Mouse (Mus musculus): ENCODE results near the gene Kctd10.

The Kctd10 gene

GRCm38 (mm10) chr5:114407269-114407668, 27.0 kb upstream of the Kctd10 start:
- no peak for TF ChIP-seq GATA4 (IDR thresholded peaks at IDR 0.05; ENCODE audit: insufficient replicate concordance, low read length)

GRCm38 (mm10) chr5:114406592-114406991, 26.3 kb upstream of the Kctd10 start:
- no peak for TF ChIP-seq GATA4 (IDR thresholded peaks at IDR 0.05; ENCODE audit: insufficient replicate concordance, low read length)

GRCm38 (mm10) chr5:114393169-114393568, 12.9 kb upstream of the Kctd10 start:
- no peak for TF ChIP-seq GATA4 (IDR thresholded peaks at IDR 0.05; ENCODE audit: insufficient replicate concordance, low read length)

- TF ChIP-seq GATA4 (IDR thresholded peaks at IDR 0.05; ENCODE audit: insufficient replicate concordance, low read length) = no peak
These were observed 4.1 kb upstream of the Kctd10 start for GRCm38 (mm10) chr5:114384448-114384847.

- TF ChIP-seq GATA4 (IDR thresholded peaks at IDR 0.05; ENCODE audit: insufficient replicate concordance, low read length) = no peak
These were observed 3.0 kb upstream of the Kctd10 start for GRCm38 (mm10) chr5:114383184-114383904.

- no peak for TF ChIP-seq GATA4 (IDR thresholded peaks at IDR 0.05; ENCODE audit: insufficient replicate concordance, low read length)
These were observed 674 bp upstream of the Kctd10 start for GRCm38 (mm10) chr5:114381013-114381351.

- TF ChIP-seq GATA4 (IDR thresholded peaks at IDR 0.05; ENCODE audit: insufficient replicate concordance, low read length) = no peak
These were observed 545 bp downstream of the Kctd10 start for GRCm38 (mm10) chr5:114379763-114380162.

- TF ChIP-seq GATA4 (IDR thresholded peaks at IDR 0.05; ENCODE audit: insufficient replicate concordance, low read length) = no peak
These were observed 1.4 kb downstream of the Kctd10 start for GRCm38 (mm10) chr5:114378936-114379335.

GRCm38 (mm10) chr5:114378177-114378920, 2.0 kb downstream of the Kctd10 start:
- TF ChIP-seq GATA4 (IDR thresholded peaks at IDR 0.05; ENCODE audit: insufficient replicate concordance, low read length) = peak; percentile 56; the same call in 1 of the 2 replicates

GRCm38 (mm10) chr5:114374409-114375213, 5.7 kb downstream of the Kctd10 start:
- peak; percentile 70; the same call in 1 of the 2 replicates for TF ChIP-seq GATA4 (IDR thresholded peaks at IDR 0.05; ENCODE audit: insufficient replicate concordance, low read length)

- no peak for TF ChIP-seq GATA4 (IDR thresholded peaks at IDR 0.05; ENCODE audit: insufficient replicate concordance, low read length)
These were observed 6.7 kb downstream of the Kctd10 start for GRCm38 (mm10) chr5:114373581-114373980.

GRCm38 (mm10) chr5:114373174-114373573, 7.1 kb downstream of the Kctd10 start:
- TF ChIP-seq GATA4 (IDR thresholded peaks at IDR 0.05; ENCODE audit: insufficient replicate concordance, low read length) = no peak

- TF ChIP-seq GATA4 (IDR thresholded peaks at IDR 0.05; ENCODE audit: insufficient replicate concordance, low read length) = no peak
These were observed 7.7 kb downstream of the Kctd10 start for GRCm38 (mm10) chr5:114372565-114372964.

GRCm38 (mm10) chr5:114371731-114372473, 8.4 kb downstream of the Kctd10 start:
- no peak for TF ChIP-seq GATA4 (IDR thresholded peaks at IDR 0.05; ENCODE audit: insufficient replicate concordance, low read length)

GRCm38 (mm10) chr5:114371331-114371730, 9.0 kb downstream of the Kctd10 start:
- no peak for TF ChIP-seq GATA4 (IDR thresholded peaks at IDR 0.05; ENCODE audit: insufficient replicate concordance, low read length)
